ENCODE assay signal across 15 mouse cellular contexts in the genomic region with DNA sequence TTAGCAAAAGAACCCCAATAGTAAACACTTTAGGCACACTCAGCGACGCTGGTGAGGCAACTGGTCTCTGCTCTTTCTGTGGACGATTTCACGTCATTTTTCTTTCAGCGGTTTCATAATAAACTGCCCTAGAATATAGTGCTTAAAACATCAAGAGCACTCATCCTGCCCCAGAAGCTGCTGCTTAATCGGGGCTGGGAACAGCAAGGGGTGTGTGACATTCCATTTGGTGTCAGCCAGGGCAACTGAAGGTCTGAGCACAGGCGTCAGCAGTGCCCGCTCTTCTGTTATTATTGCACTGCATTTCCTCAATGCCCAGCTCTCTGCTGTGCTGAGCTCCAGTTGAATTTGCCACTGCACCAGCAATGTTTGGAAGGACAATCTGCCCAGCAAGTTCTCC. TPM values are rescaled to one million over a fixed set of nuclear protein-coding genes. Genes with fewer than 3 reads are reported as not detected.
A peak's percentile ranks its signal among the peaks of the same experiment; 100 is the strongest.
DNase-seq lines count a peak whose midpoint lies in the region; ATAC-seq lines count a peak whose summit lies in the region.
"Had no signal": no experiment of that assay in that cellular context is flagged by ENCODE, and none has a peak within 500 bp of the region (broad histone marks: within the 10 kb centered on the region; RNA-seq: fewer than 3 reads in every experiment).

No protein-coding gene starts in this region.

- H3K27me3 ChIP-seq in heart, embryonic 10.5 days (ENCODE audit: insufficient read depth, poor library complexity, severe bottlenecking), result no peaks in the 10 kb centered on the region
- H3K27me3 ChIP-seq in heart, embryonic 13.5 days (replicated peaks), result no peaks in the 10 kb centered on the region
- H3K27me3 ChIP-seq in forebrain, embryonic 10.5 days (ENCODE audit: poor library complexity, severe bottlenecking), result no peaks in the 10 kb centered on the region
- H3K27me3 ChIP-seq: forebrain, embryonic 15.5 days; limb, embryonic 15.5 days; midbrain, embryonic 12.5 days had no signal

- no peak for ATAC-seq in heart, embryonic 13.5 days (ENCODE audit: extremely low read depth, insufficient number of reproducible peaks, low FRiP score, low TSS enrichment)
- ATAC-seq in CD4-positive, CD25-positive, alpha-beta regulatory T cell, adult 4 months, result no peak
- ATAC-seq: forebrain, embryonic 15.5 days; inflammation-experienced regulatory T-cells, adult 6 months; liver, postnatal 0 days had no signal

- H3K9me3 ChIP-seq in heart, embryonic 10.5 days, result no peaks in the 10 kb centered on the region; the same call in 1 of the 2 replicates
- peaks cover 2% of the 10 kb centered on the region; the same call in 1 of the 2 replicates for H3K9me3 ChIP-seq in heart, embryonic 13.5 days
- peaks cover 3% of the 10 kb centered on the region; the same call in 1 of the 2 replicates for H3K9me3 ChIP-seq in forebrain, embryonic 10.5 days
- H3K9me3 ChIP-seq: forebrain, embryonic 15.5 days; limb, embryonic 15.5 days had no signal

- peaks cover 13% of the 10 kb centered on the region for H3K4me1 ChIP-seq in heart, embryonic 10.5 days
- peaks cover 17% of the 10 kb centered on the region for H3K4me1 ChIP-seq in heart, embryonic 13.5 days
- peaks cover 3% of the 10 kb centered on the region; the same call in 1 of the 2 replicates for H3K4me1 ChIP-seq in forebrain, embryonic 10.5 days
- H3K4me1 ChIP-seq: forebrain, embryonic 15.5 days; limb, embryonic 15.5 days; midbrain, embryonic 12.5 days had no signal

- peak overlapping the region; percentile 42; the same call in 1 of the 2 replicates for H3K27ac ChIP-seq in heart, embryonic 10.5 days
- peak overlapping the region; percentile 58 for H3K27ac ChIP-seq in heart, embryonic 13.5 days (replicated peaks)
- no peak overlapping the region for H3K27ac ChIP-seq in forebrain, embryonic 10.5 days
- H3K27ac ChIP-seq: forebrain, embryonic 15.5 days; gastrocnemius, adult 2 months; limb, embryonic 15.5 days; midbrain, embryonic 12.5 days had no signal

- H3K4me3 ChIP-seq in heart, embryonic 10.5 days, result no peak overlapping the region
- H3K4me3 ChIP-seq in heart, embryonic 13.5 days, result no peak overlapping the region
- no peak overlapping the region for H3K4me3 ChIP-seq in forebrain, embryonic 10.5 days
- H3K4me3 ChIP-seq: forebrain, embryonic 15.5 days; gastrocnemius, adult 2 months; limb, embryonic 15.5 days; midbrain, embryonic 12.5 days had no signal

- peak overlapping the region; percentile 32 for H3K4me2 ChIP-seq in heart, embryonic 13.5 days
- H3K4me2 ChIP-seq: forebrain, embryonic 15.5 days; limb, embryonic 15.5 days; midbrain, embryonic 12.5 days had no signal

- WGBS in heart, embryonic 10.5 days, result 47% methylated on average over 8 of the region's 8 CpGs
- WGBS in heart, embryonic 13.5 days, result 32% methylated on average over 8 of the region's 8 CpGs
- WGBS in forebrain, embryonic 10.5 days, result 78% methylated on average over 8 of the region's 8 CpGs

- no peak for DNase-seq in heart, embryonic 10.5 days (ENCODE audit: low spot score)
- no peak for DNase-seq in heart, adult 9 months (ENCODE audit: low spot score in 2 of 2)
- peak; percentile 20 for DNase-seq in heart, postnatal 4 days
- DNase-seq in lung, postnatal 25 days (ENCODE audit: low spot score), result peak; percentile 84
- DNase-seq in forebrain, embryonic 10.5 days (ENCODE audit: extremely low spot score, low spot score), result no peak
- DNase-seq: cerebellum, adult 8-10 months; gastrocnemius, adult 2 months; liver, postnatal 0 days; right cerebral cortex, postnatal 14 days had no signal

- peak overlapping the region; percentile 21; the same call in 1 of the 2 replicates for H3K9ac ChIP-seq in heart, embryonic 13.5 days
- H3K9ac ChIP-seq: forebrain, embryonic 15.5 days; limb, embryonic 15.5 days; liver, postnatal 0 days; midbrain, embryonic 12.5 days had no signal

- H3K36me3 ChIP-seq in heart, embryonic 10.5 days, result no peaks in the 10 kb centered on the region
- no peaks in the 10 kb centered on the region for H3K36me3 ChIP-seq in heart, embryonic 13.5 days
- H3K36me3 ChIP-seq in forebrain, embryonic 10.5 days (replicated peaks), result no peaks in the 10 kb centered on the region
- H3K36me3 ChIP-seq: forebrain, embryonic 15.5 days; limb, embryonic 15.5 days; midbrain, embryonic 12.5 days had no signal

RNA-seq across cellular contexts. Expression of gene Secisbp2l, which starts 18.4 kb away (rescaled TPM):
- polyA plus RNA-seq in heart, embryonic 10.5 days (2016; fragmentation: Nextera tagmentation; extraction: Ambion mirVana), result 12.6 and 15.0 TPM in 2 replicates
- 11.1 and 11.2 TPM in 2 replicates for polyA plus RNA-seq in heart, embryonic 13.5 days (2015; fragmentation: Nextera tagmentation; extraction: Ambion mirVana)
- total RNA-seq in heart, postnatal 4 days (2021), result 10 to 100 TPM; 38.1 to 38.6 TPM
- 10 to 100 TPM; 24.2 to 24.5 TPM for polyA plus RNA-seq in CD4-positive, CD25-positive, alpha-beta regulatory T cell, adult 4 months (2017; shearing (Covaris generic))
- polyA plus RNA-seq in forebrain, embryonic 10.5 days (2016; fragmentation: Nextera tagmentation; extraction: Ambion mirVana), result 15.2 TPM in 2 replicates

RNA-seq across cellular contexts. Expression of gene Galk2, which starts 57.9 kb away (rescaled TPM):
- 34.0 and 40.7 TPM in 2 replicates for polyA plus RNA-seq in heart, embryonic 10.5 days (2016; fragmentation: Nextera tagmentation; extraction: Ambion mirVana)
- 33.7 and 34.6 TPM in 2 replicates for polyA plus RNA-seq in heart, embryonic 13.5 days (2015; fragmentation: Nextera tagmentation; extraction: Ambion mirVana)
- total RNA-seq in heart, postnatal 4 days (2021), result 10 to 100 TPM; 21.4 to 21.7 TPM
- 10 to 100 TPM; 70.4 to 82.4 TPM for polyA plus RNA-seq in CD4-positive, CD25-positive, alpha-beta regulatory T cell, adult 4 months (2017; shearing (Covaris generic))
- polyA plus RNA-seq in forebrain, embryonic 10.5 days (2016; fragmentation: Nextera tagmentation; extraction: Ambion mirVana), result 29.1 and 31.2 TPM in 2 replicates

RNA-seq across cellular contexts. Expression of gene Cops2, which starts 57.9 kb away (rescaled TPM):
- polyA plus RNA-seq in heart, embryonic 10.5 days (2016; fragmentation: Nextera tagmentation; extraction: Ambion mirVana), result 77.5 and 81.3 TPM in 2 replicates
- polyA plus RNA-seq in heart, embryonic 13.5 days (2015; fragmentation: Nextera tagmentation; extraction: Ambion mirVana), result 58.5 and 62.9 TPM in 2 replicates
- 10 to 100 TPM; 91.2 to 92.3 TPM for total RNA-seq in heart, postnatal 4 days (2021)
- polyA plus RNA-seq in CD4-positive, CD25-positive, alpha-beta regulatory T cell, adult 4 months (2017; shearing (Covaris generic)), result 10 to 100 TPM; 74.9 to 79.6 TPM
- 96.4 and 101 TPM in 2 replicates for polyA plus RNA-seq in forebrain, embryonic 10.5 days (2016; fragmentation: Nextera tagmentation; extraction: Ambion mirVana)

Comparison
In these comparisons a context has a peak if more than half of its experiments do, and no peak if none do; other contexts are left out.
1. DNase-seq: peak in heart, postnatal 4 days (single experiment) and lung, postnatal 25 days (single experiment); none in heart, embryonic 10.5 days (single experiment), heart, adult 9 months (0 of 2) and forebrain, embryonic 10.5 days (single experiment).